Mouse (Mus musculus) MEL (cell line): Measurements from ENCODE around the gene Pde6b.

Experiments used
- BHLHE40 ChIP-seq: IDR thresholded peaks from 2 replicates; pipeline ENCODE4 v1.6.1; 2012; ENCODE audit warnings: low read depth, mild to moderate bottlenecking, inconsistent platforms, low read length, improper control_type of control experiment, borderline replicate concordance
- CHD1 ChIP-seq: IDR thresholded peaks from 2 replicates; pipeline ENCODE4 v1.6.1; 2012; ENCODE audit warnings: low read depth, mild to moderate bottlenecking, inconsistent platforms, low read length, improper control_type of control experiment
- CHD2 ChIP-seq: IDR thresholded peaks from 2 replicates; pipeline ENCODE4 v1.6.1; 2011; ENCODE audit warnings: low read length, improper control_type of control experiment
- CTCF ChIP-seq, 3 experiments: IDR thresholded peaks in 2 of 3; conservative IDR thresholded peaks in 1 of 3; 2 replicates each; pipeline ENCODE4 v1.5.1; 2011 to 2012; ENCODE audit warnings: low read length in 3 of 3, low read depth in 2 of 3, mild to moderate bottlenecking in 2 of 3, improper control_type of control experiment in 1 of 3, inconsistent platforms in 1 of 3, mixed read lengths in 1 of 3, moderate library complexity in 1 of 3; ENCODE audit not compliant: control insufficient read depth in 1 of 3, insufficient read depth in 1 of 3, poor library complexity in 1 of 3, severe bottlenecking in 1 of 3
- EP300 ChIP-seq, 2 experiments: IDR thresholded peaks; 2 replicates each; pipeline ENCODE4 v1.6.1; 2011; ENCODE audit warnings: improper control_type of control experiment in 2 of 2, low read length in 2 of 2, low read depth in 1 of 2, mild to moderate bottlenecking in 1 of 2
- GABPA ChIP-seq: IDR thresholded peaks from 2 replicates; pipeline ENCODE4 v1.6.1; 2012; ENCODE audit warnings: low read depth, mild to moderate bottlenecking, inconsistent platforms, low read length, improper control_type of control experiment, moderate library complexity
- HCFC1 ChIP-seq: IDR thresholded peaks from 2 replicates; pipeline ENCODE4 v1.6.1; 2012; ENCODE audit warnings: low read depth, mild to moderate bottlenecking, inconsistent platforms, low read length, improper control_type of control experiment, moderate library complexity
- MEF2A ChIP-seq: IDR thresholded peaks from 2 replicates; pipeline ENCODE4 v1.6.1; 2014; ENCODE audit warnings: low read depth, mild to moderate bottlenecking, inconsistent platforms, low read length, improper control_type of control experiment; ENCODE audit not compliant: poor library complexity, insufficient replicate concordance, severe bottlenecking; ENCODE audit errors: extremely low read depth
- POLR2A ChIP-seq, 2 experiments: IDR thresholded peaks; 2 replicates each; pipeline ENCODE4 v1.6.1; 2011 to 2012; ENCODE audit warnings: low read length in 2 of 2, mild to moderate bottlenecking in 2 of 2, control low read depth in 1 of 2, improper control_type of control experiment in 1 of 2, low read depth in 1 of 2, moderate library complexity in 1 of 2; ENCODE audit not compliant: control insufficient read depth in 1 of 2, insufficient read depth in 1 of 2, poor library complexity in 1 of 2
- ZMIZ1 ChIP-seq: IDR thresholded peaks from 2 replicates; pipeline ENCODE4 v1.6.1; 2012; ENCODE audit warnings: low read depth, mild to moderate bottlenecking, inconsistent platforms, low read length, improper control_type of control experiment, moderate library complexity

DNA sequence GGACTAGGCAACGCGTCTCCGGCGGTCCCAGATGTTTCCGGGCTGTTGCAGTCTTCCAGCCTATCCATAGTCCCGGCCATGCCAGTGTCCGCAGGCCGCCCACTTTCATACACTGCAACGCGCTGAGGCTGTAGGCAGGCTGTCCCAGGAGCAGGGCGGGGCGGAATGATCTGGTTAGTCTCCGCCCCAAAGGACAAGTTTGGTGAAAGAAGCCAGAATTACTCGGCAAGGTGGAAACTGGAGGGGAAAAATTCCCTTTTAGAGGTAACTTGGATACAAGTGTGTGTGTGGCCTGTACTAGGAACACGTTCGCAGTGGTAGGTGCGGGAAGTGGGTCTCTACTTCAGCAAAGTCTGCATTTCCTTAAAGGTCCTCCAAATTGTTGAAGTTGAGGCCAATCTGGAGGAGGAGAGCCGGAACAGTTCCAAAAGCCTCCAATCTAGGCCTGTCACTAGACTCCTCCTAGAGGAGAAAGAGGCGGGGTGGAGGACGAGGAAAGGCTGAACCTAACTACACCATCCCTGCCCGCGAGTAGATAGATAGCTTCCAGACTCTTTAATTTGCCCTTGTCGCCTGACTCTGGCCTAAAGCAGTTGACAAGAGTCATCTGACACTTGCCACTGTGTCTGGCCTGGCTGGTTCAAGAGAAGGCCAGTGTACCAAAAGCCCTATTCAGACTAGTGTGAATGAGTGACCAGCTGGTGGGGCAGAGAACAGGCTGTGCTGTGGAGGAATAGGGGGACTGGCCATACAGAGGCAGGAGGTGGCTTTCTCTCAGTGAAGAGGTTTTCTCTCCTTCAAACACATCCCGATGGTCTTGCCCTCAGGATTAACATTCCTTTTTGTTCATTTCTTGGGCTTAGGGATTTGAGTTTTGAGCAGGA lies 60.8 kb downstream of the Pde6b start, which contains the start of gene Mfsd7a:
- TF ChIP-seq CTCF (IDR thresholded peaks at IDR 0.05 in 2 of 3, conservative IDR thresholded peaks at IDR 0.05 in 1 of 3; ENCODE audit: control insufficient read depth in 1 of 3, insufficient read depth in 1 of 3, low read depth in 2 of 3, low read length in 3 of 3, poor library complexity in 1 of 3, severe bottlenecking in 1 of 3) (no peak), POLR2A (IDR thresholded peaks at IDR 0.05; ENCODE audit: control insufficient read depth in 1 of 2, insufficient read depth in 1 of 2, low read depth in 1 of 2, low read length in 2 of 2, poor library complexity in 1 of 2) (no peak), EP300 (IDR thresholded peaks at IDR 0.05; ENCODE audit: low read depth in 1 of 2, low read length in 2 of 2) (no peak), MEF2A (no peak), BHLHE40 (no peak), GABPA (no peak), HCFC1 (no peak), CHD2 (no peak), ZMIZ1 (no peak), CHD1 (no peak)
